In genomic region chr2:131204410-131204981, GRCm38 (mm10) we compare ENCODE assay signal across 8 mouse cellular contexts. TPM values are rescaled to one million over a fixed set of nuclear protein-coding genes. Genes with fewer than 3 reads are reported as not detected.
DNase-seq lines count a peak whose midpoint lies in the region; ATAC-seq lines count a peak whose summit lies in the region.

No protein-coding gene starts in this region.

- H3K4me3 ChIP-seq in midbrain, embryonic 14.5 days (replicated peaks; ENCODE audit: low read depth, low read length), result no peak overlapping the region
- no peak overlapping the region for H3K4me3 ChIP-seq in midbrain, embryonic 11.5 days (ENCODE audit: low read depth, low read length)
- H3K4me3 ChIP-seq in embryonic facial prominence, embryonic 11.5 days (ENCODE audit: low read depth, low read length), result no peak overlapping the region
- no peak overlapping the region for H3K4me3 ChIP-seq in heart, embryonic 10.5 days

- H3K9ac ChIP-seq in midbrain, embryonic 14.5 days (replicated peaks; ENCODE audit: low read length), result no peak overlapping the region
- H3K9ac ChIP-seq in midbrain, embryonic 11.5 days (ENCODE audit: low read length), result no peak overlapping the region
- peak overlapping the region; percentile 29; the same call in 1 of the 2 replicates for H3K9ac ChIP-seq in embryonic facial prominence, embryonic 11.5 days (replicated peaks; ENCODE audit: low read length)

- H3K4me1 ChIP-seq in midbrain, embryonic 14.5 days (ENCODE audit: control insufficient read depth, insufficient read depth, low read length), result no peaks in the 10 kb centered on the region
- H3K4me1 ChIP-seq in midbrain, embryonic 11.5 days (ENCODE audit: control insufficient read depth, insufficient read depth, low read length), result peaks cover 2% of the 10 kb centered on the region
- H3K4me1 ChIP-seq in embryonic facial prominence, embryonic 11.5 days (ENCODE audit: control insufficient read depth, insufficient read depth, low read length), result no peaks in the 10 kb centered on the region
- H3K4me1 ChIP-seq in heart, embryonic 10.5 days, result peaks cover 19% of the 10 kb centered on the region

- WGBS in midbrain, embryonic 14.5 days, result 64% methylated on average over 7 of the region's 7 CpGs
- 67% methylated on average over 7 of the region's 7 CpGs for WGBS in midbrain, embryonic 11.5 days
- WGBS in embryonic facial prominence, embryonic 11.5 days, result 41% methylated on average over 7 of the region's 7 CpGs
- 55% methylated on average over 7 of the region's 7 CpGs for WGBS in heart, embryonic 10.5 days

- H3K27ac ChIP-seq in midbrain, embryonic 14.5 days (replicated peaks; ENCODE audit: low read depth, low read length), result no peak overlapping the region
- H3K27ac ChIP-seq in midbrain, embryonic 11.5 days (ENCODE audit: low read depth, low read length), result no peak overlapping the region
- H3K27ac ChIP-seq in embryonic facial prominence, embryonic 11.5 days (replicated peaks; ENCODE audit: low read depth, low read length), result no peak overlapping the region
- H3K27ac ChIP-seq in heart, embryonic 10.5 days, result peak overlapping the region; percentile 49

- no peaks in the 10 kb centered on the region for H3K27me3 ChIP-seq in midbrain, embryonic 14.5 days (ENCODE audit: control insufficient read depth, insufficient read depth, low read length)
- H3K27me3 ChIP-seq in midbrain, embryonic 11.5 days (ENCODE audit: control insufficient read depth, insufficient read depth, low read length), result no peaks in the 10 kb centered on the region
- H3K27me3 ChIP-seq in embryonic facial prominence, embryonic 11.5 days (ENCODE audit: control insufficient read depth, insufficient read depth, low read length), result no peaks in the 10 kb centered on the region
- H3K27me3 ChIP-seq in heart, embryonic 10.5 days (ENCODE audit: insufficient read depth, poor library complexity, severe bottlenecking), result no peaks in the 10 kb centered on the region

- DNase-seq in midbrain, embryonic 14.5 days, result peak; percentile 39
- no peak for DNase-seq in midbrain, embryonic 11.5 days (ENCODE audit: low spot score, missing footprints)
- peak; percentile 37 for DNase-seq in embryonic facial prominence, embryonic 11.5 days (ENCODE audit: low spot score)
- DNase-seq in heart, embryonic 10.5 days (ENCODE audit: low spot score), result no peak
- peak; percentile 95 for DNase-seq in kidney, postnatal 10 days
- peak; percentile 85 for DNase-seq in liver
- peak; percentile 88 for DNase-seq in ovary, adult 18-20 months (ENCODE audit: low spot score)
- DNase-seq in thymus, postnatal 4 days, result peak; percentile 28

- H3K9me3 ChIP-seq in midbrain, embryonic 14.5 days (ENCODE audit: control insufficient read depth, low read length), result no peaks in the 10 kb centered on the region
- H3K9me3 ChIP-seq in midbrain, embryonic 11.5 days (ENCODE audit: control insufficient read depth, low read length), result no peaks in the 10 kb centered on the region
- H3K9me3 ChIP-seq in embryonic facial prominence, embryonic 11.5 days (replicated peaks; ENCODE audit: control insufficient read depth, low read length), result no peaks in the 10 kb centered on the region
- no peaks in the 10 kb centered on the region for H3K9me3 ChIP-seq in heart, embryonic 10.5 days

- H3K36me3 ChIP-seq in midbrain, embryonic 14.5 days (ENCODE audit: control insufficient read depth, insufficient read depth, low read length), result no peaks in the 10 kb centered on the region
- no peaks in the 10 kb centered on the region for H3K36me3 ChIP-seq in midbrain, embryonic 11.5 days (ENCODE audit: control insufficient read depth, insufficient read depth, low read length)
- no peaks in the 10 kb centered on the region for H3K36me3 ChIP-seq in embryonic facial prominence, embryonic 11.5 days (replicated peaks; ENCODE audit: control insufficient read depth, insufficient read depth, low read depth, low read length)
- peaks cover 3% of the 10 kb centered on the region; the same call in 1 of the 2 replicates for H3K36me3 ChIP-seq in heart, embryonic 10.5 days

- H3K4me2 ChIP-seq in midbrain, embryonic 14.5 days (ENCODE audit: low read length), result no peak overlapping the region
- H3K4me2 ChIP-seq in midbrain, embryonic 11.5 days, result no peak overlapping the region
- no peak overlapping the region for H3K4me2 ChIP-seq in embryonic facial prominence, embryonic 11.5 days (ENCODE audit: low read depth, low read length)

- ATAC-seq in midbrain, embryonic 14.5 days (ENCODE audit: low FRiP score, low TSS enrichment), result no peak
- no peak for ATAC-seq in midbrain, embryonic 11.5 days (ENCODE audit: low FRiP score)
- 0 out of 2 replicates have a peak, but pooled peaks have one; percentile 24 for ATAC-seq in embryonic facial prominence, embryonic 11.5 days (replicated peaks; ENCODE audit: insufficient number of reproducible peaks, low FRiP score, low TSS enrichment, low read depth)

RNA-seq across cellular contexts. Expression of gene Ap5s1, which starts 2.4 kb away (rescaled TPM):
- 32.5 and 34.3 TPM in 2 replicates for polyA plus RNA-seq in midbrain, embryonic 14.5 days (2014; fragmentation: Nextera tagmentation; extraction: Ambion mirVana)
- 26.6 and 29.4 TPM in 2 replicates for polyA plus RNA-seq in midbrain, embryonic 11.5 days (2014; fragmentation: Nextera tagmentation; extraction: Ambion mirVana)
- 22.6 and 23.8 TPM in 2 replicates for polyA plus RNA-seq in embryonic facial prominence, embryonic 11.5 days (2014; fragmentation: Nextera tagmentation; extraction: Ambion mirVana)
- 23.6 and 33.3 TPM in 2 replicates for polyA plus RNA-seq in heart, embryonic 10.5 days (2016; fragmentation: Nextera tagmentation; extraction: Ambion mirVana)

RNA-seq across cellular contexts. Expression of gene Spef1, which starts 17.4 kb away (rescaled TPM):
- 11.3 and 14.1 TPM in 2 replicates for polyA plus RNA-seq in midbrain, embryonic 14.5 days (2014; fragmentation: Nextera tagmentation; extraction: Ambion mirVana)
- polyA plus RNA-seq in midbrain, embryonic 11.5 days (2014; fragmentation: Nextera tagmentation; extraction: Ambion mirVana), result 6.3 and 7.1 TPM in 2 replicates
- 3.4 and 4.1 TPM in 2 replicates for polyA plus RNA-seq in embryonic facial prominence, embryonic 11.5 days (2014; fragmentation: Nextera tagmentation; extraction: Ambion mirVana)
- polyA plus RNA-seq in heart, embryonic 10.5 days (2016; fragmentation: Nextera tagmentation; extraction: Ambion mirVana), result 0.75 and 1.5 TPM in 2 replicates

RNA-seq across cellular contexts. Expression of gene Cdc25b, which starts 17.7 kb away (rescaled TPM):
- 16.4 and 31.5 TPM in 2 replicates for polyA plus RNA-seq in midbrain, embryonic 14.5 days (2014; fragmentation: Nextera tagmentation; extraction: Ambion mirVana)
- polyA plus RNA-seq in midbrain, embryonic 11.5 days (2014; fragmentation: Nextera tagmentation; extraction: Ambion mirVana), result 122 and 130 TPM in 2 replicates
- 48.0 and 53.4 TPM in 2 replicates for polyA plus RNA-seq in embryonic facial prominence, embryonic 11.5 days (2014; fragmentation: Nextera tagmentation; extraction: Ambion mirVana)
- 27.8 and 35.9 TPM in 2 replicates for polyA plus RNA-seq in heart, embryonic 10.5 days (2016; fragmentation: Nextera tagmentation; extraction: Ambion mirVana)

RNA-seq across cellular contexts. Expression of gene Cenpb, which starts 24.6 kb away (rescaled TPM):
- polyA plus RNA-seq in midbrain, embryonic 14.5 days (2014; fragmentation: Nextera tagmentation; extraction: Ambion mirVana), result 11.1 TPM in 2 replicates
- polyA plus RNA-seq in midbrain, embryonic 11.5 days (2014; fragmentation: Nextera tagmentation; extraction: Ambion mirVana), result 8.7 and 9.5 TPM in 2 replicates
- 5.8 and 6.1 TPM in 2 replicates for polyA plus RNA-seq in embryonic facial prominence, embryonic 11.5 days (2014; fragmentation: Nextera tagmentation; extraction: Ambion mirVana)
- 4.9 and 5.1 TPM in 2 replicates for polyA plus RNA-seq in heart, embryonic 10.5 days (2016; fragmentation: Nextera tagmentation; extraction: Ambion mirVana)

RNA-seq across cellular contexts. Expression of gene Mavs, which starts 29.4 kb away (rescaled TPM):
- polyA plus RNA-seq in midbrain, embryonic 14.5 days (2014; fragmentation: Nextera tagmentation; extraction: Ambion mirVana), result 3.8 and 6.8 TPM in 2 replicates
- 11.0 and 13.3 TPM in 2 replicates for polyA plus RNA-seq in midbrain, embryonic 11.5 days (2014; fragmentation: Nextera tagmentation; extraction: Ambion mirVana)
- polyA plus RNA-seq in embryonic facial prominence, embryonic 11.5 days (2014; fragmentation: Nextera tagmentation; extraction: Ambion mirVana), result 13.3 and 14.3 TPM in 2 replicates
- 20.3 and 21.6 TPM in 2 replicates for polyA plus RNA-seq in heart, embryonic 10.5 days (2016; fragmentation: Nextera tagmentation; extraction: Ambion mirVana)

Comparison
In these comparisons a context has a peak if more than half of its experiments do, and no peak if none do; other contexts are left out.
1. DNase-seq: peak in midbrain, embryonic 14.5 days (single experiment), embryonic facial prominence, embryonic 11.5 days (single experiment), kidney, postnatal 10 days (single experiment), liver (single experiment), ovary, adult 18-20 months (single experiment) and thymus, postnatal 4 days (single experiment); none in midbrain, embryonic 11.5 days (single experiment) and heart, embryonic 10.5 days (single experiment).